Mouse (Mus musculus) G1E (cell line): ENCODE measurements around the gene Prss33.

Source experiments
- CTCF ChIP-seq: IDR thresholded peaks from 2 replicates; pipeline ENCODE4 v1.5.1; 2012; ENCODE audit warnings: low read depth, low read length, inconsistent platforms, mixed read lengths
- GATA1 ChIP-seq: IDR thresholded peaks from 2 replicates; pipeline ENCODE4 v1.6.1; 2012; ENCODE audit warnings: borderline replicate concordance, low read length, inconsistent platforms, mixed read lengths
- GATA2 ChIP-seq: IDR thresholded peaks from 2 replicates; pipeline ENCODE4 v1.6.1; 2012; ENCODE audit warnings: low read depth, low read length, inconsistent platforms, borderline replicate concordance
- POLR2AphosphoS5 ChIP-seq: IDR thresholded peaks from 2 replicates; pipeline ENCODE4 v1.6.1; 2012; ENCODE audit warnings: low read depth, low read length, inconsistent platforms; ENCODE audit not compliant: insufficient replicate concordance
- TAL1 ChIP-seq: conservative IDR thresholded peaks from 2 replicates; pipeline ENCODE4 v1.6.1; 2012; ENCODE audit warnings: low read depth, low read length, inconsistent platforms, mixed read lengths

DNA sequence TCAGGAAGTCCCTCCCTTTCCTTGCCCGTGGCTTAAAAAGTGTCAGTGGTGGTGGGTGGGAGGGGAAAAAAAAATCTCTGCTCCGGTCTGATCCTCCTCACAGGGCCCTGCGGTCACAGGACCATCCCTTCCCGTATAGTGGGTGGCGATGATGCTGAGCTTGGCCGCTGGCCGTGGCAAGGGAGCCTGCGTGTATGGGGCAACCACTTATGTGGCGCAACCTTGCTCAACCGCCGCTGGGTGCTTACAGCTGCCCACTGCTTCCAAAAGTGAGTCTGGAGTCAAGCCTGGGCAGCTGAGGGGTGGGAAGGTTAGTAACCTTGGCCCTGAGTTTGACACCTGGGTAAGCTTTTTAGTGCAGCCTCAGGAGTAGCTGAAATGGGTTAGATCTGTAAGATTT is 32.7 kb upstream of the Prss33 start:
- TF ChIP-seq CTCF (no peak), TAL1 (no peak), GATA1 (no peak), GATA2 (no peak), POLR2AphosphoS5 (no peak)
